Mouse (Mus musculus): ENCODE measurements around the gene Gm11639.
"Not testable (repeated sequence)": the region's sequence is repeated elsewhere in the genome, so short reads cannot be mapped to it uniquely, and the experiment has no call there.

Gm11639 gene

GRCm38 (mm10) chr11:104744995-104745568 lies 59.6 kb downstream of the Gm11639 start:
- no peak for DNase-seq

- DNase-seq, result no peak
Measured at GRCm38 (mm10) chr11:104765762-104766161, 80.3 kb downstream of the Gm11639 start.

GRCm38 (mm10) chr11:104767068-104767467 lies 81.6 kb downstream of the Gm11639 start:
- no peak for DNase-seq

DNA sequence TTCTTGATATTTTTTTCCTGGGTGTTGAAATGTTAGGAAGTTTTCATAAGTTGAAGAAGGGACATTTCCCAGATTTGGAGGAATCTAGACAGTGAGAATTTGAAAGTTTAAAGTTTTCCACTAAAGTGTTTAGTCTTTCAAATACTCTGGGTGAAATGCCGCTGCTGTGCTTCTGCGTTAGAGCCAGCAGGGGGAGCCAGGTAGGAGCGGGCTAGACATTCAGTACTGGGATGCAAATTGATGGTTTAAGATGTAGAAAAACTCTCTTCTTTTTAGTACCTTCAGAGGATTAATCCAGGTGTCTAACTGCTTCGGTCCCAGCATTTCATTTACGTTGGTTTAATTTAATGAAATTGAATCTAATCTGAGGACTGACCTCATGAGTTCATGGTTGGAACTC lies 82.6 kb downstream of the Gm11639 start:
- DNase-seq, result peak; percentile 20

- no peak for DNase-seq
Measured at GRCm38 (mm10) chr11:104778796-104779195, 93.3 kb downstream of the Gm11639 start.

- no peak for DNase-seq
Measured at GRCm38 (mm10) chr11:104944723-104945122, 259.2 kb downstream of the Gm11639 start.

DNA sequence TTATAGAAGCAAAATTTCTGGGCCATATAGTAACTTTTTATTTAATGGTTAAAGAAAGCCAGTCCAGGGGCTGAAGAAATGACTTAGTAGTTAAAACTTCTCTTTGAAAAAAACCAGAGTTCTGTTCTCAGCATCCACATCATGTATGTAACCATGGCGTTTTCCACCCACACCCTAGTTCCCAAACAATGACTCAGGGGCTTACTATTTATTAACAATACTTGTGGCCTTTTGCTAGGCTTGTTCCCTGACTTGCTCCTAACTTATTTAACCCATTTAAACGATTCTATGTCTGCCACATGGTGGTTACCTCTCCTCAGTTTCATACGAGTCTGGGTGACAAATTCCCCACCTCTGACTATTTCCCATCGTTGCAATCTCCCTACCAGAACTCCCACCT lies 266.8 kb downstream of the Gm11639 start:
- no peak for DNase-seq

GRCm38 (mm10) chr11:104967862-104968261 lies 282.4 kb downstream of the Gm11639 start:
- no peak for DNase-seq

DNA sequence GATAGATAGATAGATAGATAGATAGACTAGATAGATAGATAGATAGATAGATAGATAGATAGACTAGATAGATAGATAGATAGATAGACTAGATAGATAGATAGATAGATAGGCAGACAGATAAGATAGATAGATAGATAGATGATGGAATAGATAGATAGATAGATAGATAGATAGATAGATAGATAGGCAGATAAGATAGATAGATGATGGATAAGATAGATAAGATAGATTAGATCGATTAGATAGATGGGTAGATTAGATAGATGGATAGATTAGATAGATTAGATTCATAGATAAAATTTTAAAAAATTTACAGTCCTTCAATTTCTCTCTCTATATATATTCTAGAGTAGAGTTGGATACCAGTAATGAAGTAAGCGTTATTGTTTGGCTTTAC lies 282.9 kb downstream of the Gm11639 start:
- no peak for DNase-seq

GRCm38 (mm10) chr11:104971322-104971721 lies 285.8 kb downstream of the Gm11639 start:
- no peak for DNase-seq

DNA sequence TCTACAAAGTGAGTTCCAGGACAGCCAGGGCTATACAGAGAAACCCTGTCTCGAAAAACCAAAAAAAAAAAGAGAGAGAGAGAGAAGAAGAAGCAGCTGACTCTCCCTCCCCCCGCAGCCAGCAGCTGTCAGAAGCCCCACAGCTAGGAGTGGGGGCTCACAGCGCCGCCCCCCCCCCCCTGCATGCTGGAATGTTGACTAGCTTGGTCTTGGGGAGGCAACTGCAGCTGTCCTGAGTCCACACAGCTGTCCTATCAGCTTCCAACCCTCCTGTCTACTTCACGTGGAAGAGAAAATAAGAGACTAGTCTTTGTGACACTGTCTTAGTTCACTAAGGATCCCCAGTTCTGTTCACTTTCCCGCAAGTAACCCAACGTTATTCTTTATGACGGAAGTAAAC lies 287.0 kb downstream of the Gm11639 start:
- DNase-seq, result no peak

- no peak for DNase-seq
Measured at GRCm38 (mm10) chr11:104977976-104978375, 292.5 kb downstream of the Gm11639 start.

- no peak for DNase-seq
Measured at GRCm38 (mm10) chr11:104981342-104982055, 296.0 kb downstream of the Gm11639 start.

GRCm38 (mm10) chr11:105009232-105009631 lies 323.7 kb downstream of the Gm11639 start:
- no peak for DNase-seq

GRCm38 (mm10) chr11:105021071-105021470 lies 335.6 kb downstream of the Gm11639 start:
- DNase-seq, result peak; percentile 43

GRCm38 (mm10) chr11:105028744-105029348 lies 343.3 kb downstream of the Gm11639 start:
- no peak for DNase-seq

- no peak for DNase-seq
Measured at GRCm38 (mm10) chr11:105029525-105029924, 344.0 kb downstream of the Gm11639 start.

GRCm38 (mm10) chr11:105030229-105030628 lies 344.7 kb downstream of the Gm11639 start:
- no peak for DNase-seq

DNA sequence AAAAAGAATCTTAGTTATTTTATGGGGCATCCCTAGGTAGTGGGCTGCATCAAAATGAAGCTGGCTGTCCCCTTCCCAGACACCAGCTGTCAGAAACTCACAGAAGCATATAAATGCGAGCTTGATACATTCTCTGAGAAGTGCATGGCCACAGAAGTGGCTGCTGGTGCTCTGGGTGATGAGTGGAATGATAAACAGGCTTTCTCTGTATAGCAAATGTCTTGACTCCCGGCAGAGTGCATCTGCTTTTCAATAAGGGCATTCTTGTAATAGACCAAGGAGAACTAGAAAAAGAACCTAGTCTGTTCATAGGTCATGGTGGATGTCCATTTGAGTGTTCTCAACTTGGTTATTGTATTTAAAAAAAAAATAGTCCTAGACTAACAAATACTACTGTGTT lies 345.6 kb downstream of the Gm11639 start:
- DNase-seq, result no peak

DNA sequence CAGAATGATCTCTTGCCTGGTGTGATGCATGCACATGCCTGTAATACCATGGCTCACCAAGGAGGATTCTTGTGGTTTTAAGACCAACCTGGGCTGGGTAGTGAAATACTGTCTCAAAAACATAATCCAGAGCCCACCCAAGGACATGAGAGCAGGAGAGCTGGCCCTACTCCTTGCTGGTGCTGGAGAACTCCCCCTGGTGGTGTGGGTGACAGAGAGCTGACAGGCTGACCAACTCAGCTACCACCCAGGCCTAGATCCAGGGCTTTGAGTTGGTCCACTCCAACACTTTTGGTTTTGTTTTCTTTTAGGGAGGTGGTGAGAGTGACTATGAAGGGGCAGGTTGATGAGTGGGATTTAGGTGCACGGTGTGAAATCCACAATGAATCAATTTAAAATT lies 349.6 kb downstream of the Gm11639 start:
- no peak for DNase-seq

DNA sequence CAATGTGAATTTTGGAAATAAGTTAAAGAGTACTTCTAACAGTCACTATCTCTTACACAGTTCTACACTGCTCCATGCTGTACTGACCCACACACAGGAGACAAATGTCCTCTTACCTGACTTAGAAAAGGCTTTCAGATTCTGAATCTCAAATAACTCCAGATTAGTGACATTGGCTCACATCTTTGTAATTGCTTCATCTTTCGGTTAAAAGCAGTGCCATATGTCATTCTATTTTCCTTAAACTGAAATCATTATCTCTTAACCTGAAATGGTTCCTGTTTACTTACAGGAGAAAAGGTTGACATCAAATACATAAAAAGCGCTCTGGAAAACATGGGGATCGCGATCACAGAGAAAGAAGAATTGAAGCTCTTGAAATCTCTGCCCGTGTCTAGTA lies 377.8 kb downstream of the Gm11639 start, which contains the start of gene Efcab3:
Gene Efcab3 (plus strand): TSS at position 301 of the 400 bp plus-strand sequence.
- no peak for DNase-seq

DNA sequence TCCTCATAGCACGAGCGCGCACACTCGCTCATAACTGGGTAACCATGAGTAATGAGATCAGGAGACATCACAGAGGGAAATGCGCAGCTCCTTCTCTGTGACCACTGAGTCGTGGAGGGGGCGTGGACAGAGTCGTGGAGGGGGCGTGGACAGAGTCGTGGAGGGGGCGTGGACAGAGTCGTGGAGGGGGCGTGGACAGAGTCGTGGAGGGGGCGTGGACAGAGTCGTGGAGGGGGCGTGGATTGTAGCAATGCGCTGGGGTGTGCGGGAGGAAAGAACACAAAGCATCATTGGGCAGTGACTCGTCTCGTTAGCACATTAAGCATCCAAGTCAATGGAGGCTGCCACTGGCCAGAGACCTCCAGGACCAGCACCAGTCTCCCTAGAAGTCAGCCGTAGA lies 426.9 kb downstream of the Gm11639 start:
- not testable (repeated sequence) for DNase-seq

- no peak for DNase-seq
Measured at GRCm38 (mm10) chr11:105117814-105118213, 432.3 kb downstream of the Gm11639 start.

GRCm38 (mm10) chr11:105120551-105121061 lies 435.1 kb downstream of the Gm11639 start:
- DNase-seq, result no peak

Data from kidney, adult 9 months (tissue).